Mouse (Mus musculus) midbrain, embryonic 12.5 days (tissue): ENCODE results near the gene Trim52. TPM values are rescaled to one million over a fixed set of nuclear protein-coding genes. Genes with fewer than 3 reads are reported as not detected.
"Not testable (repeated sequence)": the region's sequence is repeated elsewhere in the genome, so short reads cannot be mapped to it uniquely, and the experiment has no call there.

Source experiments
- ATAC-seq: fragments of 200-750 bp; cut with Nextera tagmentation; 2 replicates; pipeline ENCODE4 v1.8.0; 2017; ENCODE audit warnings: low read depth, moderate TSS enrichment, moderate library complexity; ENCODE audit not compliant: low FRiP score
- H3K27ac ChIP-seq: fragments of 300-500 bp; sonication (generic); replicated peaks from 2 replicates; pipeline ENCODE4 v1.5.1; 2016; ENCODE audit warnings: mild to moderate bottlenecking
- H3K27me3 ChIP-seq: fragments of 300-500 bp; sonication (generic); 2 replicates; pipeline ENCODE4 v1.6.1; 2016; ENCODE audit warnings: mild to moderate bottlenecking
- H3K36me3 ChIP-seq: fragments of 300-500 bp; sonication (generic); 2 replicates; pipeline ENCODE4 v1.6.1; 2016
- H3K4me1 ChIP-seq: fragments of 300-500 bp; sonication (generic); 2 replicates; pipeline ENCODE4 v1.6.1; 2016
- H3K4me2 ChIP-seq: fragments of 300-500 bp; sonication (generic); replicated peaks from 2 replicates; pipeline ENCODE4 v1.6.1; 2016; ENCODE audit warnings: mild to moderate bottlenecking, moderate library complexity
- H3K4me3 ChIP-seq: fragments of 300-500 bp; sonication (generic); 2 replicates; pipeline ENCODE4 v1.5.1; 2016; ENCODE audit warnings: mild to moderate bottlenecking
- H3K9ac ChIP-seq: fragments of 300-500 bp; sonication (generic); replicated peaks from 2 replicates; pipeline ENCODE4 v1.6.1; 2016; ENCODE audit warnings: mild to moderate bottlenecking, moderate library complexity
- H3K9me3 ChIP-seq: fragments of 300-500 bp; sonication (generic); 2 replicates; pipeline ENCODE4 v1.6.1; 2016; ENCODE audit warnings: mild to moderate bottlenecking
- WGBS: fragments of 180-500 bp; shearing (Covaris S2); methylation state at CpG from one replicate; pipeline ENCODE4 v1.1.7; 2016; 5-methylcytosine and 5-hydroxymethylcytosine counted together
- polyA plus RNA-seq: library from polyadenylated mRNA; unstranded; fragments of >200 nt; fragmentation: Nextera tagmentation; extraction: Ambion mirVana; gene quantifications from 2 replicates; pipeline ENCODE4 v1.2.1, GENCODE M21; 2016

The Trim52 gene
- polyA plus RNA-seq, 1 experiment from 2014 or later: not detected

DNA sequence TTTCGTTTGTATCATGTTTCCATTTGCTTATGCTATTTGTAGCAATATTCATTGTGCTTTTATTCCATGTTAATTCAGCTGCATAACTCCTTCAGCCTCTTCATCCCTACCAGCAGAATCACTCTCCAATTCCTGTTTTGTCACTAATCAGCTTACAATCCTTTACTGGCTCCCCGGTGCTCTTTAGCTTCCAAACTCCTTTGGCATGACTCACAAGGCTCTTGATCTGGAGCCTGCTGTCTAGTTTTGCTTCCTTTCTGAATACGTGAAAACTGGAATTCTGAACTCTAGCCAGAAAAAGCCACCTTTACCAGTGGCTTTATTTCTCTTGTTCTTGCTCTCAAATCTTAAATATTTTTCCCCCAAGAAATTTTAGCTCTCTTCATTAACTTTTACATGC, 56.3 kb downstream of the Trim52 start:
- H3K36me3 ChIP-seq: no peaks in the 10 kb centered on the region
- ATAC-seq: no peak
- H3K4me3 ChIP-seq: no peak overlapping the region
- no peaks in the 10 kb centered on the region for H3K9me3 ChIP-seq
- H3K9ac ChIP-seq: no peak overlapping the region
- 33% methylated on average over 3 of the region's 3 CpGs for WGBS
- H3K4me1 ChIP-seq: no peaks in the 10 kb centered on the region
- no peaks in the 10 kb centered on the region for H3K27me3 ChIP-seq
- no peak overlapping the region for H3K4me2 ChIP-seq
- H3K27ac ChIP-seq: no peak overlapping the region

DNA sequence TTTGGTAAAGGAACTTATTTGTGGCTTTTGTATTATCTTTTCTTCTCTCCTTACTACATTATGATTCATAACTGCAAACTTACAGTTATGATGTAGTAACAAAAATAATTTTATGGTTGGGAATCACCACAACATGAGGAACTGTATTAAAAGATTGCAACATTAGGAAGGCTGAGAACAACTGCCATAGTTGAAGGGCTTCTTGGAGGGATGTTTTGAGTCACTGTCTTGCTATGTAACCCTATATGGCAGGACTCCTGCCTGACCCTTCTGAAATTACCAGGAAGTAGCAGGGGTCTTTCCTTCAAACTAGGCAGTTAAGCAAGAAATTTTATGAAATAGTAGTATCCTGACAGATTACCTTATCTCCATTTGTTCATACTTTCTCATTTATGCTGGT, 57.2 kb downstream of the Trim52 start:
- Histone ChIP-seq H3K4me1 (no peaks in the 10 kb centered on the region), H3K27ac (no peak overlapping the region), H3K4me2 (no peak overlapping the region), H3K36me3 (no peaks in the 10 kb centered on the region), H3K4me3 (no peak overlapping the region), H3K9ac (no peak overlapping the region), H3K27me3 (no peaks in the 10 kb centered on the region), H3K9me3 (no peaks in the 10 kb centered on the region)
- ATAC-seq: no peak

DNA sequence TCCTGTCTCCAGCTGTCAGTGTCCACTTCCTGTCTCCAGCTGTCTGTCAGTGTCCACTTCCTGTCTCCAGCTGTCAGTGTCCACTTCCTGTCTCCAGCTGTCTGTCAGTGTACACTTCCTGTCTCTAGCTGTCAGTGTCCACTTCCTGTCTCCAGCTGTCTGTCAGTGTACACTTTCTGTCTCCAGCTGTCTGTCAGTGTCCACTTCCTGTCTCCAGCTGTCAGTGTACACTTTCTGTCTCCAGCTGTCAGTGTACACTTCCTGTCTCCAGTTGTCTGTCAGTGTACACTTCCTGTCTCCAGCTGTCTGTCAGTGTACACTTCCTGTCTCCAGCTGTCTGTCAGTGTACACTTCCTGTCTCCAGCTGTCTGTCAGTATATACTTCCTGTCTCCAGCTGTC, 57.9 kb downstream of the Trim52 start:
- H3K36me3 ChIP-seq, H3K9me3 ChIP-seq, H3K4me1 ChIP-seq, H3K9ac ChIP-seq, ATAC-seq, H3K27ac ChIP-seq, H3K4me3 ChIP-seq, H3K4me2 ChIP-seq, H3K27me3 ChIP-seq: not testable (repeated sequence)

DNA sequence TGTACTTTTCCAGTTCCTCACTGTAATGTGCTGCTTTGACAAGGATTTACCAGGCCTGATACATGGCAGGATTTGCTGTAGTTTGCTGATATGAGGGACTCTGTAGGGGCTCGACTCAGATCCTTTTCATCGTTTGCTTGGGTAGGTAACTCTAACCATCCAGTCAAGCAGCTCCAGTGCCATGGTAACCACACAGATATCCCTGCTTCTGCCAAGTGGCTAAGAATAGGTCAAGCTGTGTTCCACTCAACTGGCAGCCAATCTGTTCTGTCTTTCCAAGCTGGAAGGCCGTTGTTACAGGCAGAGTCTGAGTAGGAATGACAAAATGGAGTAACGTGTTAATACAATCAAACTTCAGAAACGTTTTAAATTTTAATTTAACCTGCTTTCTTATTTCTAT, 70.9 kb downstream of the Trim52 start:
- no peaks in the 10 kb centered on the region for H3K27me3 ChIP-seq
- no peak overlapping the region for H3K27ac ChIP-seq
- no peaks in the 10 kb centered on the region for H3K4me1 ChIP-seq
- no peaks in the 10 kb centered on the region for H3K36me3 ChIP-seq
- 38% methylated on average over 5 of the region's 5 CpGs for WGBS
- H3K4me2 ChIP-seq: no peak overlapping the region
- H3K9ac ChIP-seq: no peak overlapping the region
- no peak overlapping the region for H3K4me3 ChIP-seq
- H3K9me3 ChIP-seq: no peaks in the 10 kb centered on the region
- peak; percentile 27; the same call in 1 of the 2 replicates for ATAC-seq

DNA sequence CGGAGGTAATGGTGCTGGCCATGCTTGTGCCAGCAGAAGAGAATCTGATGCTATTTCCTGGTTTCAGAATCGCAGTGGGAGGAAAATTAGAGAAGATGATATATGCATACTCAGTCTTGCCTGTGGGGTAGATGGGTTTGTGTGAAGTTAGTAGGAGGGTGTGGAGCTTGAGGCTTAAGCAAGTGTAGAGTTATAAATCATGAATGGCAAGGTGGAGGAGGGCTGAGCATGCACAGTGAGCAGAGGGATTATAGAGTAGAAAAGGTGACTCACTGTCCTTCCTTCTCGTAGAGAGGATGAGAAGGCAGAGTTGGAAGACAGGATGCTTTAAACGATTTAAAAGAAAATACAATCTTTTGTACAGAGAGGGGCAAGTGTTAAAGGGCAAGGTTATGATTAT, 72.2 kb downstream of the Trim52 start:
- H3K27ac ChIP-seq: no peak overlapping the region
- H3K27me3 ChIP-seq: no peaks in the 10 kb centered on the region
- 78% methylated on average over 4 of the region's 4 CpGs for WGBS
- H3K4me3 ChIP-seq: no peak overlapping the region
- ATAC-seq: no peak
- no peaks in the 10 kb centered on the region for H3K9me3 ChIP-seq
- no peak overlapping the region for H3K9ac ChIP-seq
- H3K4me2 ChIP-seq: no peak overlapping the region
- H3K4me1 ChIP-seq: no peaks in the 10 kb centered on the region
- H3K36me3 ChIP-seq: no peaks in the 10 kb centered on the region

DNA sequence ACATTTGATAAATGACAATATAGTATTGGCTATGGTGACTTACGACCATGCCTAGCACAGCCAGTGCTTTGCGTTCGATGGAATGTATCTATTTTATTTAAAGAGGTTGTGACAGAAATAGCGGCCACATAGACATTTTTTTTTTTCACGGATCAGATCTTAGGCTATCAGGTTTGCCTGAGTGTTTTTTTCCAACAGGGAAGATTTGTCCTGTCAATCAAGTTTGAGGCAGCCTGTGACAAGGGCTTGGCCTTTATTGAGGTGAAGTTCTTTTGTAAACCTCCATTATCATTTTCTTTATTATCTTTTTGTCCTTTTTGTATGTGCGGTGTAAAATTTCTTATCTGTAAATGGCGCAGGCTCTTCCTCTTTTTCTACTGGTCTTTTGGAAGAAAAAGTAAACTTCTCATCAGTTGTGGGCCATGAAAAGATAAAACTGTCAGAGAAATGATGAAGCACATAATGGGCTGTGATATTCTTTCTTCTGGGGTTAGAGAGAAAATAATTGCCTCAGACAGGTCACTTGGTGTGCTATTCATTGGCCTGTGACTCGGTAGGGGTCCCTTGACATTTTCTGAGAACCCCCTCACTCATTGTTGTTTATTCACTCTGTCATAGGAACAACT, 73.2 kb downstream of the Trim52 start:
- Histone ChIP-seq H3K4me3 (no peak overlapping the region), H3K36me3 (no peaks in the 10 kb centered on the region), H3K27me3 (no peaks in the 10 kb centered on the region), H3K4me2 (no peak overlapping the region), H3K27ac (no peak overlapping the region), H3K9me3 (no peaks in the 10 kb centered on the region), H3K9ac (no peak overlapping the region), H3K4me1 (no peaks in the 10 kb centered on the region)
- ATAC-seq: no peak
- WGBS: 57% methylated on average over 8 of the region's 8 CpGs

DNA sequence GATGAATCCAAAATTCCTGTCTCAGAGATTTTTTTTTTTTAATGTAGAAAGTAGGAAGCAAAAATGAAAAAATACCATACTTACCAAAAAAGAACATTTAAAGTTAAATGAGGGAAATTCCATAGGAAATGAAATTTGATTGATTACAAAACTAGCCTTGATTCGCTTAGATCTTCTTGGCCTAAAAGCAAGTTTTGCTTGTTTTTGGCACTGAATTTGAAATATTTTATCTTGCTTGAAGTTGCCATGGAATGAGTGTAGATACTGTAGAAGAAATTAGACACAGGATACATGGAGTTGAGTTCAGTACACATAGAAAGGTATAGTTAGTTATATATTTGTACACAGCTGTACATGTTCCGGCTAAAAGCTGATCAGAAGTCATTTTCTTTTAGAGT, 73.7 kb downstream of the Trim52 start:
- H3K9ac ChIP-seq: no peak overlapping the region
- 91% methylated on average over 2 of the region's 2 CpGs for WGBS
- H3K27me3 ChIP-seq: no peaks in the 10 kb centered on the region
- no peaks in the 10 kb centered on the region for H3K4me1 ChIP-seq
- ATAC-seq: no peak
- no peaks in the 10 kb centered on the region for H3K9me3 ChIP-seq
- no peaks in the 10 kb centered on the region for H3K36me3 ChIP-seq
- H3K27ac ChIP-seq: no peak overlapping the region
- H3K4me2 ChIP-seq: no peak overlapping the region
- H3K4me3 ChIP-seq: no peak overlapping the region

DNA sequence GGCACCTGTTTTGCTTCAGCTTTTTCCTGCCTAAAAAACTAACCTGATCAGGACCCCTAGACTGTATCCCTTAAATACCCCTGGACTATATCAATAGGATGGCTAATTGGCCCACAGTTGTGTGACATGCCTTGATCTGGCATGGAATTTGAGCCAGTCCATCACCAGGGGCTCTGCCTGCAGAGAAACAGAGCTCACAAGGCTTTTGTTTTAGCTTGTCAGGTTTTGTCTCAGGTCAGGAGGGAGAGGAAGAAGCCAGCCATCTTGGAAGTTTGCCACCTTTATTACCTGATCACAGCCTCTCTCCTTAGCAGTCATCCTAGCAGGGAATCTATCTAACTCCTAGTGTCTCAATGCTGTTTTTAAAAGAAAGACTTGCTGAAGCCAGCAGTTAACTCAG, 74.6 kb downstream of the Trim52 start:
- no peak overlapping the region for H3K9ac ChIP-seq
- H3K9me3 ChIP-seq: no peaks in the 10 kb centered on the region
- no peak overlapping the region for H3K27ac ChIP-seq
- no peak overlapping the region for H3K4me2 ChIP-seq
- ATAC-seq: no peak
- no peaks in the 10 kb centered on the region for H3K27me3 ChIP-seq
- no peaks in the 10 kb centered on the region for H3K36me3 ChIP-seq
- H3K4me1 ChIP-seq: no peaks in the 10 kb centered on the region
- no peak overlapping the region for H3K4me3 ChIP-seq

DNA sequence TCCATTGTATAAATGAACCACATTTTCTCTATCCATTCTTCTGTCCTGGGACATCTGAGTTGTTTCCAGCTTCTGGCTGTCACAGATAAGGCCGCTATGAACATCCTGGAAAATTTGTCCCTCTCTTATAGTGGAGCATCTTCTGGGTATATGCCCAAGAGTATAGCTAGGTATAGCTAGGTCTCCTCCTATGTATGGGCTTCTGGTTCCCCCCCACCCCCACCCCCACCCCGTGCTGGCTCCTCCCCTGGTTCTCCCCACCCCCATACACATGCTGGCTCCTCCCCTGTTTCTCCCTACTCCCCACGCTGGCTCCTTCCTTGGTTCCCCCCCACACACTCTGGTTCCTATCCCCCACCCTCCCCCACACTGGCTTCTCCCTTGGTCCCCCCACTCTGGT, 78.0 kb downstream of the Trim52 start:
- Histone ChIP-seq H3K27ac (no peak overlapping the region), H3K27me3 (no peaks in the 10 kb centered on the region), H3K9ac (no peak overlapping the region)

More for the DNA sequence above, 78.0 kb downstream of the Trim52 start:
- peak; percentile 38; the same call in 1 of the 2 replicates for ATAC-seq
- no peaks in the 10 kb centered on the region for H3K36me3 ChIP-seq
- no peaks in the 10 kb centered on the region for H3K9me3 ChIP-seq
- no peak overlapping the region for H3K4me2 ChIP-seq
- no peak overlapping the region for H3K4me3 ChIP-seq
- WGBS: 86% methylated on average over 3 of the region's 3 CpGs
- no peaks in the 10 kb centered on the region for H3K4me1 ChIP-seq

Other genes with a start within 250 kb of the Trim52 start
- gene Spry2, start 209.4 kb upstream of the Trim52 start, polyA plus RNA-seq: 23.2 and 26.1 TPM in 2 replicates